Mouse (Mus musculus): ENCODE data around the gene Tet3. TPM values are rescaled to one million over a fixed set of nuclear protein-coding genes. Genes with fewer than 3 reads are reported as not detected.

The Tet3 gene
- polyA plus RNA-seq, 1 experiment, result 16.6 TPM

- TF ChIP-seq POLR2A (IDR thresholded peaks at IDR 0.05; ENCODE audit: extremely low read depth, insufficient read depth, low read length) (peak; percentile 90), CTCF (IDR thresholded peaks at IDR 0.05; ENCODE audit: extremely low read depth, insufficient read depth, low read length) (no peak)
- peak within 1 kb of the TSS; percentile 37 for H3K4me3 ChIP-seq (ENCODE audit: insufficient read depth, low read length)
- H3K4me1 ChIP-seq (ENCODE audit: control insufficient read depth, insufficient read depth, low read length), result peaks cover 2% of the 10 kb centered on the region; the same call in 1 of the 2 replicates
- H3K27ac ChIP-seq (ENCODE audit: insufficient read depth, low read length), result peak within 1 kb of the TSS; percentile 72
Measured at GRCm38 (mm10) chr6:83325525-83326393, 133.1 kb downstream of the Tet3 start, which contains the start of the genes Mthfd2 and Mob1a. TSS of gene Mthfd2 (minus strand) at chr6:83325908. TSS of gene Mob1a (plus strand) at chr6:83326016.

DNA sequence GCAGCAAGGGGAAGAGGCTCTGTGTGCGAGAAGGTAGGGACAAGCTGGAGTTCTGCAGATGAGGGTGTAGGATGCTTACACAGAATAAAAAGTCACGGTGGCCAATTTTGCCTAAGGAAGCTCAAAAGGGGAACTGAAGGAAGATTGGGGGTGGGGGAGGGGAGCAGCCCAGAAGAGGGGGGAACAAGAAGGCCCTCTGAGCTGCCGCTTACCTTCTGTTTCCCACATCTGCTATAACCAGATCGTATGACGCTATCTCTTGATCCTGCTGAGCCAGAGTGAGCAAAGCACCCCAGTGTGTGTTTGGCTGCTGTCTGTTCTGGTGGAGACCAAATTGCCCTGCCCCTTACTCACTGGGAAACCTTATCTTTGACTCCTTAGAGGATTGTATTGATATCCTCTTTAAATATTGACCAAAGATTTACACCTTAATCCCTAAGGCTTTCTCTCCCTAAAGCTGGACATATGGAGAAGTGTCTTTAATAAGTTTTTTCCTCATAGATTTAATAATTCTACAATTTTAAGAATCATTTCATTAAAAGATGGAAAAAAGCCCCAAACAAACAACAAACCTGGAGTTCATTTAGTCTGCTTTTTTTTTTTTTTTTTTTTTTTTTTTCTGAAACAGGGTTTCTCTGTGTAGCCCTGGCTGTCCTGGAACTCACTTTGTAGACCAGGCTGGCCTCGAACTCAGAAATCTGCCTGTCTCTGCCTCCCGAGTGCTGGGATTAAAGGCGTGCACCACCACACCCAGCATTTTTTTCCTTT lies 135.0 kb downstream of the Tet3 start:
- no peak overlapping the region for H3K27ac ChIP-seq (ENCODE audit: insufficient read depth, low read length)
- H3K4me3 ChIP-seq (ENCODE audit: insufficient read depth, low read length), result no peak overlapping the region
- peaks cover 2% of the 10 kb centered on the region; the same call in 1 of the 2 replicates for H3K4me1 ChIP-seq (ENCODE audit: control insufficient read depth, insufficient read depth, low read length)
- TF ChIP-seq POLR2A (IDR thresholded peaks at IDR 0.05; ENCODE audit: extremely low read depth, insufficient read depth, low read length) (no peak), CTCF (IDR thresholded peaks at IDR 0.05; ENCODE audit: extremely low read depth, insufficient read depth, low read length) (no peak)

DNA sequence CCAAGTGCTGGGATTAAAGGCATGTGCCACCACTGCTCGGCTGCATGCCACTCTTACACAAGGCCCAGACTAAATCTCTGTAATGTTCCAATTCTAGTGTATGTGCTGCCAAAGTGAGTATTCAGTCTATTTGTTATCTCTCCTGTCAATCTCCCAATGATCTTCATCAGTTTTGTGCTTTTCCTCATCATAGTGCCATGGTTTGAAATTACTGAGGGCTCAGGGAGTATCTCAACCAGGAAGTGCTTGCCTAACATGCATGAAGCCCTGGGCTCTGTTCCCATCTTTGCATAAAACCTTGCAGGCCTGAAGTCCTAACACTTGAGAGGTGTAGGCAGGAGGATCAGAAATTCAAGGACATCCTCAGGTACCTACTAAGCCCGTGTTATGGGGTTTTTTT lies 136.1 kb downstream of the Tet3 start:
- no peak overlapping the region for H3K4me3 ChIP-seq (ENCODE audit: insufficient read depth, low read length)
- H3K4me1 ChIP-seq (ENCODE audit: control insufficient read depth, insufficient read depth, low read length), result peaks cover 2% of the 10 kb centered on the region; the same call in 1 of the 2 replicates
- TF ChIP-seq POLR2A (IDR thresholded peaks at IDR 0.05; ENCODE audit: extremely low read depth, insufficient read depth, low read length), result no peak
- TF ChIP-seq CTCF (IDR thresholded peaks at IDR 0.05; ENCODE audit: extremely low read depth, insufficient read depth, low read length), result no peak
- no peak overlapping the region for H3K27ac ChIP-seq (ENCODE audit: insufficient read depth, low read length)

DNA sequence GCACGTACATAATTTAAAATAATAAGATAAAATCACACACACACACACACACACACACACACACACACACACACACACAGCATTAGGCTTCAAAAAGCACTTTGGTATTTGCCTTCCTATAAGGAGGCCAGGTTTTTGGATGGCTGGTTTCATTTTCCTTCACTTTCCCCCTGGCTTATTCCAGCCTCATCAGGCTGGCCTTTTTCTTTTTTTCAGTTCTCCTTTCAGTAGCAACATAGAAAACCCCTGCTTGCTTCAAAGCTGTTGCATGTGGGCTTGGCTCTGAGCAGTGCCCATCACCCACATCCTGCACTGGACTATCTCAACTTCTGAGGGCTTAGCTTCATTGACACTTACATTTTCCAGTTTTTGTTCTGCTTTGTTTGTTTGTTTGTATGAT lies 137.0 kb downstream of the Tet3 start:
- Histone ChIP-seq H3K27ac (ENCODE audit: insufficient read depth, low read length) (no peak overlapping the region), H3K4me3 (ENCODE audit: insufficient read depth, low read length) (no peak overlapping the region), H3K4me1 (ENCODE audit: control insufficient read depth, insufficient read depth, low read length) (peaks cover under 1% of the 10 kb centered on the region; the same call in 1 of the 2 replicates)
- no peak for TF ChIP-seq CTCF (IDR thresholded peaks at IDR 0.05; ENCODE audit: extremely low read depth, insufficient read depth, low read length)
- no peak for TF ChIP-seq POLR2A (IDR thresholded peaks at IDR 0.05; ENCODE audit: extremely low read depth, insufficient read depth, low read length)

DNA sequence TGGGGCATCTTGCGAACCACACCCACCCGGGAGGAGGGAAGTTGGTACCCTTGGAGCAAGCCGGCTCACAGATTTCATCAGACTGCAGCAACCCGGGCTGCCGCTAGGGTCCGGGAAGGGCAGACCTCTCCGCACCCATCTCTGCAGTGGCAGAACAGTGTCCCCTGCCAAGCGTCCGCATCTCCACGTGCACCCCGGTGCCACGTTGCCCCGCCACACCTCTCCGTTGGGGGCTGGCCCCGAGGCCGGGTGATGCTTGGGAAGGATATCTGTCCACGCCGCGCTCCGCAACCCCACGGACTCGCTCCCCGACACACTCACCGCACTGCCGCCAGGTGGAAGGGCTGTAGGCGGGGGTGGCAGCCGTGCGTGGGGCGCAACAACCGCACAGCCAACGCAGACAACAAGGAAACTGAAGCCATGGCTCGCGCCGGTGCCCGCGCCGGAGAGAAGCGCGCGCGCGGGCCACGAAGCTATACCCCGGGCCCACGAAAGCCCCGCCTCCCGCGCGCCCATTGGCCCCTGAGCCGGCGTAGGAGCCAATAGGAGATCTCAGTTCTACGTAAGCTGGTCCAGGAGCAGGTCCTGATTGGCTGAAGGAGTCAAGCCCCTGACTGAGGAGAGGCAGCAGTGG lies 141.7 kb downstream of the Tet3 start:
- Histone ChIP-seq H3K27ac (ENCODE audit: insufficient read depth, low read length) (no peak overlapping the region), H3K4me1 (ENCODE audit: control insufficient read depth, insufficient read depth, low read length) (no peaks in the 10 kb centered on the region), H3K4me3 (ENCODE audit: insufficient read depth, low read length) (peak overlapping the region; percentile 67)
- TF ChIP-seq POLR2A (IDR thresholded peaks at IDR 0.05; ENCODE audit: extremely low read depth, insufficient read depth, low read length), result no peak; the same call in 1 of the 2 replicates
- peak; percentile 37; the same call in 1 of the 2 replicates for TF ChIP-seq CTCF (IDR thresholded peaks at IDR 0.05; ENCODE audit: extremely low read depth, insufficient read depth, low read length)

GRCm38 (mm10) chr6:83316022-83316421 lies 142.9 kb downstream of the Tet3 start:
- H3K27ac ChIP-seq (ENCODE audit: insufficient read depth, low read length), result no peak overlapping the region
- H3K4me1 ChIP-seq (ENCODE audit: control insufficient read depth, insufficient read depth, low read length), result no peaks in the 10 kb centered on the region
- 0 out of 2 replicates have a peak overlapping the region, but pooled peaks have one; percentile 4 for H3K4me3 ChIP-seq (ENCODE audit: insufficient read depth, low read length)
- TF ChIP-seq POLR2A (IDR thresholded peaks at IDR 0.05; ENCODE audit: extremely low read depth, insufficient read depth, low read length) (no peak), CTCF (IDR thresholded peaks at IDR 0.05; ENCODE audit: extremely low read depth, insufficient read depth, low read length) (no peak)

- TF ChIP-seq POLR2A (IDR thresholded peaks at IDR 0.05; ENCODE audit: extremely low read depth, insufficient read depth, low read length) (no peak), CTCF (IDR thresholded peaks at IDR 0.05; ENCODE audit: extremely low read depth, insufficient read depth, low read length) (no peak)
- H3K4me3 ChIP-seq (ENCODE audit: insufficient read depth, low read length), result no peak overlapping the region
- no peaks in the 10 kb centered on the region for H3K4me1 ChIP-seq (ENCODE audit: control insufficient read depth, insufficient read depth, low read length)
- H3K27ac ChIP-seq (ENCODE audit: insufficient read depth, low read length), result no peak overlapping the region
Measured at GRCm38 (mm10) chr6:83315293-83315692, 143.6 kb downstream of the Tet3 start.

- TF ChIP-seq CTCF (IDR thresholded peaks at IDR 0.05; ENCODE audit: extremely low read depth, insufficient read depth, low read length) (no peak), POLR2A (IDR thresholded peaks at IDR 0.05; ENCODE audit: extremely low read depth, insufficient read depth, low read length) (no peak)
- Histone ChIP-seq H3K4me1 (ENCODE audit: control insufficient read depth, insufficient read depth, low read length) (no peaks in the 10 kb centered on the region), H3K27ac (ENCODE audit: insufficient read depth, low read length) (no peak overlapping the region), H3K4me3 (ENCODE audit: insufficient read depth, low read length) (no peak overlapping the region)
Measured at GRCm38 (mm10) chr6:83312514-83312913, 146.4 kb downstream of the Tet3 start.

Other genes starting within 250 kb of the Tet3 start
- 0.06 and 0.35 TPM in 2 replicates for gene Slc4a5, start 239.3 kb downstream of the Tet3 start, polyA plus RNA-seq (2012; rRNA removed)
- 6.4 and 7.6 TPM in 2 replicates for gene Mthfd2, start 133.2 kb downstream of the Tet3 start, polyA plus RNA-seq (2012; rRNA removed)
- gene Mob1a, start 133.1 kb downstream of the Tet3 start, polyA plus RNA-seq (2012; rRNA removed), result 16.2 and 18.6 TPM in 2 replicates
- gene Bola3, start 109.9 kb downstream of the Tet3 start, polyA plus RNA-seq (2012; rRNA removed), result 60.8 and 62.6 TPM in 2 replicates
- gene Dguok, start 47.9 kb upstream of the Tet3 start, polyA plus RNA-seq (2012; rRNA removed), result 53.9 and 57.2 TPM in 2 replicates
- gene Actg2, start 77.2 kb upstream of the Tet3 start, polyA plus RNA-seq (2012; rRNA removed), result 0.79 and 1.9 TPM in 2 replicates
- 36.4 and 37.4 TPM in 2 replicates for gene Stambp, start 113.6 kb upstream of the Tet3 start, polyA plus RNA-seq (2012; rRNA removed)
- not detected in 2 replicates for gene Clec4f, start 197.1 kb upstream of the Tet3 start, polyA plus RNA-seq (2012; rRNA removed)
- gene Cd207, start 218.8 kb upstream of the Tet3 start, polyA plus RNA-seq (2012; rRNA removed), result not detected in 2 replicates

Measured in cortical plate, adult 2 months (tissue).